Comparison of ENCODE assay signal across 23 mouse cellular contexts in the genomic region with DNA sequence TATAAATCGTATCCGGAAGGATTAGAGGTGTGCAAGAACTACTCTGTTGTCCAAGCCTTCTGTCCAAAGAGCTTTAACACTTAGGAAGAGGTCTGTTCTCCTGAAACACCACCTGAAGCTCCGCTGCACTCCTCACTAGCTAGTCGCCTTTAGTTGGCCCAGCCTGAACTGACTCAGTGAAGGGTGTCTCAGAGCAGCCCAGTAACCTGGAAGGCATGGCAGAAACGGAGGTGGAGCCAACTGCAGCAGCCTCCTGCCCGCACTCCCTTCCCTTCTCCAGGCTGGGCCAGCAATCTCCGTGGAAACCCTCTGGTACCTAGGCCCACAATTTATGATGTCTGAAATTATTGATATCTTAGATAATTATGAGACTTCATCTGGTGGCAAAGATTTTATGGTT. TPM values are rescaled to one million over a fixed set of nuclear protein-coding genes. Genes with fewer than 3 reads are reported as not detected.
A peak's percentile ranks its signal among the peaks of the same experiment; 100 is the strongest.
DNase-seq lines count a peak whose midpoint lies in the region; ATAC-seq and TF ChIP-seq lines count a peak whose summit lies in the region.
"Had no signal": no experiment of that assay in that cellular context is flagged by ENCODE, and none has a peak within 500 bp of the region (broad histone marks: within the 10 kb centered on the region; RNA-seq: fewer than 3 reads in every experiment).

No protein-coding gene starts in this region.

- peak; percentile 37 for DNase-seq in kidney, adult 11 months
- DNase-seq in kidney, postnatal 10 days, result no peak
- peak; percentile 68 for DNase-seq in kidney, adult 2 months
- no peak for DNase-seq in kidney, postnatal 4 days
- DNase-seq in kidney, adult 9 months, result peak; percentile 65
- peak; percentile 25 to 62 for DNase-seq in kidney, postnatal 36 days
- DNase-seq: adrenal gland, adult 2 months; adrenal gland, adult 8-10 months; adrenal gland, postnatal 10 days; adrenal gland, postnatal 14 days; adrenal gland, postnatal 25 days; adrenal gland, postnatal 36 days; B cell, adult 2 months; cerebellum, adult 11 months; cerebellum, adult 11-12 months had no signal

- H3K4me3 ChIP-seq in kidney, adult 2 months (ENCODE audit: insufficient read depth, low read depth, low read length), result no peak overlapping the region
- no peak overlapping the region for H3K4me3 ChIP-seq in kidney, embryonic 14.5 days (ENCODE audit: low read length)
- no peak overlapping the region for H3K4me3 ChIP-seq in kidney, embryonic 15.5 days (replicated peaks)

- H3K27me3 ChIP-seq in kidney, adult 2 months (replicated peaks; ENCODE audit: control insufficient read depth, insufficient read depth, low read length), result no peaks in the 10 kb centered on the region
- no peaks in the 10 kb centered on the region for H3K27me3 ChIP-seq in kidney, embryonic 14.5 days (ENCODE audit: control insufficient read depth, insufficient read depth, low read length)
- no peaks in the 10 kb centered on the region for H3K27me3 ChIP-seq in kidney, embryonic 15.5 days
- H3K27me3 ChIP-seq: CH12.LX, Patski had no signal

- H3K4me2 ChIP-seq in kidney, embryonic 14.5 days (replicated peaks; ENCODE audit: low read depth, low read length), result no peak overlapping the region
- no peak overlapping the region for H3K4me2 ChIP-seq in kidney, embryonic 15.5 days

- peaks cover 7% of the 10 kb centered on the region; the same call in 1 of the 2 replicates for H3K4me1 ChIP-seq in kidney, adult 2 months (ENCODE audit: control insufficient read depth, insufficient read depth, low read length)
- no peaks in the 10 kb centered on the region for H3K4me1 ChIP-seq in kidney, embryonic 14.5 days (ENCODE audit: control insufficient read depth, insufficient read depth, low read length)
- H3K4me1 ChIP-seq in kidney, embryonic 15.5 days, result no peaks in the 10 kb centered on the region

- WGBS in kidney, adult 2 months, result 67% methylated on average over 7 of the region's 7 CpGs
- 74% methylated on average over 7 of the region's 7 CpGs for WGBS in kidney, embryonic 14.5 days
- WGBS in kidney, embryonic 15.5 days, result 75% methylated on average over 7 of the region's 7 CpGs

- no peak for ATAC-seq in kidney, embryonic 14.5 days (ENCODE audit: low FRiP score, low TSS enrichment)
- no peak for ATAC-seq in kidney, embryonic 15.5 days (replicated peaks; ENCODE audit: low FRiP score)
- ATAC-seq: activated CD4-positive, CD25-positive, alpha-beta regulatory T cell, adult 4 months; CD4-positive, CD25-positive, alpha-beta regulatory T cell, adult 4 months; Patski had no signal

- H3K36me3 ChIP-seq in kidney, adult 2 months (ENCODE audit: control insufficient read depth, insufficient read depth, low read length), result no peaks in the 10 kb centered on the region
- no peaks in the 10 kb centered on the region for H3K36me3 ChIP-seq in kidney, embryonic 14.5 days (ENCODE audit: control insufficient read depth, insufficient read depth, low read length)
- no peaks in the 10 kb centered on the region for H3K36me3 ChIP-seq in kidney, embryonic 15.5 days
- H3K36me3 ChIP-seq: G1E had no signal

- no peak for TF ChIP-seq POLR2A in kidney, adult 2 months (IDR thresholded peaks at IDR 0.05; ENCODE audit: low read depth, low read length)

- no peak for TF ChIP-seq CTCF in kidney, adult 2 months (conservative IDR thresholded peaks at IDR 0.05; ENCODE audit: insufficient read depth, insufficient read length, low read depth, low read length)

- H3K27ac ChIP-seq in kidney, adult 2 months (ENCODE audit: insufficient read depth, low read depth, low read length), result peak overlapping the region; percentile 21; the same call in 1 of the 2 replicates
- no peak overlapping the region for H3K27ac ChIP-seq in kidney, embryonic 14.5 days (ENCODE audit: low read depth, low read length)
- no peak overlapping the region for H3K27ac ChIP-seq in kidney, embryonic 15.5 days

- H3K9ac ChIP-seq in kidney, embryonic 14.5 days (ENCODE audit: low read depth, low read length), result no peak overlapping the region
- no peak overlapping the region for H3K9ac ChIP-seq in kidney, embryonic 15.5 days

- H3K9me3 ChIP-seq in kidney, embryonic 14.5 days (ENCODE audit: control insufficient read depth, low read length), result no peaks in the 10 kb centered on the region
- H3K9me3 ChIP-seq in kidney, embryonic 15.5 days (replicated peaks), result no peaks in the 10 kb centered on the region

RNA-seq across cellular contexts. Expression of gene Scrg1, which starts 5.0 kb away (rescaled TPM):
- polyA plus RNA-seq in kidney, adult 2 months (2012; rRNA removed), result 0.68 and 1.2 TPM in 2 replicates
- polyA plus RNA-seq in kidney, embryonic 14.5 days (2014; fragmentation: Nextera tagmentation; extraction: Ambion mirVana), result not detected in 2 replicates
- 0.39 TPM in 1 of 2 replicates, not detected in the other for polyA plus RNA-seq in kidney, embryonic 15.5 days (2015; fragmentation: Nextera tagmentation; extraction: Ambion mirVana)
- polyA plus RNA-seq: activated CD4-positive, CD25-positive, alpha-beta regulatory T cell, adult 4 months; adrenal gland, adult 2 months; C2C12; CD4-positive, CD25-positive, alpha-beta regulatory T cell, adult 4 months; G1E; Patski had no signal

RNA-seq across cellular contexts. Expression of gene Sap30, which starts 36.9 kb away (rescaled TPM):
- polyA plus RNA-seq in kidney, adult 2 months (2012; rRNA removed), result 26.6 and 35.1 TPM in 2 replicates
- 46.8 and 60.8 TPM in 2 replicates for polyA plus RNA-seq in kidney, embryonic 14.5 days (2014; fragmentation: Nextera tagmentation; extraction: Ambion mirVana)
- polyA plus RNA-seq in kidney, embryonic 15.5 days (2015; fragmentation: Nextera tagmentation; extraction: Ambion mirVana), result 35.9 and 37.0 TPM in 2 replicates

Comparison
In these comparisons a context has a peak if more than half of its experiments do, and no peak if none do; other contexts are left out.
1. DNase-seq: peak in kidney, adult 11 months (single experiment), kidney, adult 2 months (single experiment), kidney, adult 9 months (single experiment) and kidney, postnatal 36 days (2 of 2); none in kidney, postnatal 10 days (single experiment) and kidney, postnatal 4 days (0 of 2).